Mouse (Mus musculus): Measurements from ENCODE around the gene Tor2a. TPM values are rescaled to one million over a fixed set of nuclear protein-coding genes. Genes with fewer than 3 reads are reported as not detected.

Tor2a gene
- polyA plus RNA-seq, 1 experiment from 2014 or later = 53.2 TPM

GRCm38 (mm10) chr2:32732695-32733094, 24.3 kb upstream of the Tor2a start:
- ATAC-seq (ENCODE audit: low read depth) = no peak
- no peaks in the 10 kb centered on the region for H3K27me3 ChIP-seq
- H3K4me2 ChIP-seq = no peak overlapping the region
- no peak overlapping the region for H3K27ac ChIP-seq (replicated peaks)
- no peak overlapping the region for H3K4me3 ChIP-seq
- no peaks in the 10 kb centered on the region for H3K9me3 ChIP-seq
- no peak overlapping the region for H3K9ac ChIP-seq
- no peaks in the 10 kb centered on the region for H3K36me3 ChIP-seq
- WGBS = 78% methylated on average over 6 of the region's 6 CpGs
- peaks cover 27% of the 10 kb centered on the region for H3K4me1 ChIP-seq (replicated peaks)

- WGBS = 52% methylated on average over 4 of the region's 4 CpGs
Measured at GRCm38 (mm10) chr2:32734480-32734879, 22.6 kb upstream of the Tor2a start.

GRCm38 (mm10) chr2:32734933-32735332, 22.1 kb upstream of the Tor2a start:
- 49% methylated on average over 4 of the region's 4 CpGs for WGBS
- Histone ChIP-seq H3K9ac (0 out of 2 replicates have a peak overlapping the region, but pooled peaks have one; percentile 41), H3K27ac (replicated peaks) (no peak overlapping the region)

More at GRCm38 (mm10) chr2:32734480-32734879, 22.6 kb upstream of the Tor2a start:
- 0 out of 2 replicates have a peak overlapping the region, but pooled peaks have one; percentile 41 for H3K9ac ChIP-seq
- H3K27ac ChIP-seq (replicated peaks) = no peak overlapping the region
- no peaks in the 10 kb centered on the region for H3K27me3 ChIP-seq
- H3K4me2 ChIP-seq = no peak overlapping the region
- no peak for ATAC-seq (ENCODE audit: low read depth)
- H3K36me3 ChIP-seq = no peaks in the 10 kb centered on the region
- no peak overlapping the region for H3K4me3 ChIP-seq
- no peaks in the 10 kb centered on the region for H3K9me3 ChIP-seq
- H3K4me1 ChIP-seq (replicated peaks) = peaks cover 28% of the 10 kb centered on the region

GRCm38 (mm10) chr2:32736306-32736829, 20.7 kb upstream of the Tor2a start:
- 43% methylated on average over 3 of the region's 3 CpGs for WGBS
- Histone ChIP-seq H3K27ac (replicated peaks) (peak overlapping the region; percentile 5), H3K4me2 (no peak overlapping the region)

More at GRCm38 (mm10) chr2:32734933-32735332, 22.1 kb upstream of the Tor2a start:
- Histone ChIP-seq H3K4me1 (replicated peaks) (peaks cover 26% of the 10 kb centered on the region), H3K27me3 (0 out of 2 replicates have a peak, but pooled peaks cover 3% of the 10 kb centered on the region), H3K36me3 (no peaks in the 10 kb centered on the region), H3K4me2 (no peak overlapping the region), H3K4me3 (no peak overlapping the region), H3K9me3 (no peaks in the 10 kb centered on the region)
- ATAC-seq (ENCODE audit: low read depth) = no peak

GRCm38 (mm10) chr2:32737008-32737407, 20.0 kb upstream of the Tor2a start:
- WGBS = 58% methylated on average over 6 of the region's 6 CpGs
- Histone ChIP-seq H3K27ac (replicated peaks) (no peak overlapping the region), H3K4me1 (replicated peaks) (peaks cover 28% of the 10 kb centered on the region), H3K36me3 (no peaks in the 10 kb centered on the region), H3K4me2 (no peak overlapping the region), H3K9ac (0 out of 2 replicates have a peak overlapping the region, but pooled peaks have one; percentile 26), H3K27me3 (peaks cover 10% of the 10 kb centered on the region; the same call in 1 of the 2 replicates), H3K9me3 (no peaks in the 10 kb centered on the region), H3K4me3 (no peak overlapping the region)
- no peak for ATAC-seq (ENCODE audit: low read depth)

More at GRCm38 (mm10) chr2:32736306-32736829, 20.7 kb upstream of the Tor2a start:
- Histone ChIP-seq H3K9ac (no peak overlapping the region), H3K9me3 (no peaks in the 10 kb centered on the region), H3K27me3 (peaks cover 10% of the 10 kb centered on the region; the same call in 1 of the 2 replicates), H3K4me3 (no peak overlapping the region), H3K36me3 (no peaks in the 10 kb centered on the region), H3K4me1 (replicated peaks) (peaks cover 23% of the 10 kb centered on the region)
- ATAC-seq (ENCODE audit: low read depth) = no peak

GRCm38 (mm10) chr2:32739311-32739710, 17.7 kb upstream of the Tor2a start:
- ATAC-seq (ENCODE audit: low read depth) = no peak
- peaks cover 3% of the 10 kb centered on the region; the same call in 1 of the 2 replicates for H3K36me3 ChIP-seq
- H3K4me2 ChIP-seq = no peak overlapping the region
- no peaks in the 10 kb centered on the region for H3K9me3 ChIP-seq
- H3K4me1 ChIP-seq (replicated peaks) = peaks cover 46% of the 10 kb centered on the region
- peaks cover 10% of the 10 kb centered on the region; the same call in 1 of the 2 replicates for H3K27me3 ChIP-seq
- no peak overlapping the region for H3K27ac ChIP-seq (replicated peaks)
- H3K4me3 ChIP-seq = no peak overlapping the region
- 66% methylated on average over 4 of the region's 4 CpGs for WGBS
- peak overlapping the region; percentile 50; the same call in 1 of the 2 replicates for H3K9ac ChIP-seq

GRCm38 (mm10) chr2:32740916-32741272, 16.1 kb upstream of the Tor2a start, which contains the start of gene 6330409D20Rik:
Gene 6330409D20Rik (minus strand): TSS chr2:32741016.
- peaks cover 10% of the 10 kb centered on the region; the same call in 1 of the 2 replicates for H3K27me3 ChIP-seq
- H3K4me1 ChIP-seq (replicated peaks) = peaks cover 50% of the 10 kb centered on the region
- H3K27ac ChIP-seq (replicated peaks) = peak within 1 kb of the TSS; percentile 93
- H3K9ac ChIP-seq = peak within 1 kb of the TSS; percentile 92
- no peak for ATAC-seq (ENCODE audit: low read depth)
- peak within 1 kb of the TSS; percentile 80 for H3K4me2 ChIP-seq
- H3K9me3 ChIP-seq = no peaks in the 10 kb centered on the region
- 12% methylated on average over 11 of the region's 11 CpGs for WGBS
- H3K36me3 ChIP-seq = peaks cover 19% of the 10 kb centered on the region
- peak within 1 kb of the TSS; percentile 81 for H3K4me3 ChIP-seq

- Histone ChIP-seq H3K4me1 (replicated peaks) (peaks cover 50% of the 10 kb centered on the region), H3K27me3 (peaks cover 10% of the 10 kb centered on the region; the same call in 1 of the 2 replicates), H3K4me3 (peak overlapping the region; percentile 81), H3K9ac (peak overlapping the region; percentile 92), H3K4me2 (peak overlapping the region; percentile 80), H3K27ac (replicated peaks) (peak overlapping the region; percentile 93), H3K36me3 (peaks cover 25% of the 10 kb centered on the region), H3K9me3 (no peaks in the 10 kb centered on the region)
- peak; percentile 60 for ATAC-seq (ENCODE audit: low read depth)
- WGBS = 3% methylated on average over 56 of the region's 58 CpGs
Measured at GRCm38 (mm10) chr2:32741273-32742172, 15.5 kb upstream of the Tor2a start.

GRCm38 (mm10) chr2:32742173-32742531, 14.9 kb upstream of the Tor2a start:
- Histone ChIP-seq H3K27me3 (peaks cover 10% of the 10 kb centered on the region; the same call in 1 of the 2 replicates), H3K36me3 (peaks cover 32% of the 10 kb centered on the region), H3K4me2 (peak overlapping the region; percentile 80), H3K9me3 (no peaks in the 10 kb centered on the region), H3K9ac (peak overlapping the region; percentile 92), H3K27ac (replicated peaks) (peak overlapping the region; percentile 93), H3K4me1 (replicated peaks) (peaks cover 50% of the 10 kb centered on the region), H3K4me3 (peak overlapping the region; percentile 81)
- ATAC-seq (ENCODE audit: low read depth) = peak; percentile 93
- whole genome bisulfite sequencing = 3% methylated on average over 18 of the region's 18 CpGs

GRCm38 (mm10) chr2:32744272-32744982, 12.6 kb upstream of the Tor2a start:
- H3K27ac ChIP-seq (replicated peaks) = no peak overlapping the region
- no peak overlapping the region for H3K4me3 ChIP-seq
- no peak for ATAC-seq (ENCODE audit: low read depth)
- H3K4me2 ChIP-seq = no peak overlapping the region
- peaks cover 53% of the 10 kb centered on the region for H3K36me3 ChIP-seq
- H3K27me3 ChIP-seq = peaks cover 10% of the 10 kb centered on the region; the same call in 1 of the 2 replicates
- H3K9ac ChIP-seq = peak overlapping the region; percentile 41; the same call in 1 of the 2 replicates
- WGBS = 75% methylated on average over 15 of the region's 15 CpGs
- peaks cover 45% of the 10 kb centered on the region for H3K4me1 ChIP-seq (replicated peaks)
- H3K9me3 ChIP-seq = no peaks in the 10 kb centered on the region

GRCm38 (mm10) chr2:32749082-32749481, 8.0 kb upstream of the Tor2a start:
- no peak for ATAC-seq (ENCODE audit: low read depth)
- Histone ChIP-seq H3K4me2 (no peak overlapping the region), H3K9ac (no peak overlapping the region), H3K27ac (replicated peaks) (no peak overlapping the region), H3K4me3 (no peak overlapping the region), H3K27me3 (no peaks in the 10 kb centered on the region), H3K9me3 (no peaks in the 10 kb centered on the region), H3K36me3 (peaks cover 89% of the 10 kb centered on the region), H3K4me1 (replicated peaks) (peaks cover 37% of the 10 kb centered on the region)
- 85% methylated on average over 16 of the region's 16 CpGs for WGBS
